Mouse (Mus musculus) midbrain, embryonic 14.5 days (tissue): Measurements from ENCODE around the gene Ano9. TPM values are rescaled to one million over a fixed set of nuclear protein-coding genes. Genes with fewer than 3 reads are reported as not detected.

Experiments
- ATAC-seq: fragments of 200-750 bp; cut with Nextera tagmentation; 2 replicates; pipeline ENCODE4 v1.8.0; 2017; ENCODE audit warnings: moderate number of reproducible peaks, moderate library complexity; ENCODE audit not compliant: low FRiP score, low TSS enrichment
- DNase-seq: peaks from one replicate; pipeline ENCODE4 v3.0.0-alpha.2; 2015
- H3K27ac ChIP-seq: fragments of 300-500 bp; sonication (generic); replicated peaks from 2 replicates; pipeline ENCODE4 v1.5.1; 2014; ENCODE audit warnings: mild to moderate bottlenecking, low read depth, low read length, moderate library complexity
- H3K27me3 ChIP-seq: fragments of 300-500 bp; sonication (generic); 2 replicates; pipeline ENCODE4 v1.6.1; 2014; ENCODE audit warnings: low read length, control low read depth, mixed read lengths; ENCODE audit not compliant: control insufficient read depth, insufficient read depth
- H3K36me3 ChIP-seq: fragments of 300-500 bp; sonication (generic); 2 replicates; pipeline ENCODE4 v1.6.1; 2014; ENCODE audit warnings: low read length, control low read depth; ENCODE audit not compliant: control insufficient read depth, insufficient read depth
- H3K4me1 ChIP-seq: fragments of 300-500 bp; sonication (generic); 2 replicates; pipeline ENCODE4 v1.6.1; 2014; ENCODE audit warnings: mild to moderate bottlenecking, antibody characterized with exemption, low read length, control low read depth; ENCODE audit not compliant: control insufficient read depth, insufficient read depth
- H3K4me2 ChIP-seq: fragments of 300-500 bp; sonication (generic); 2 replicates; pipeline ENCODE4 v1.6.1; 2014; ENCODE audit warnings: mild to moderate bottlenecking, low read length, moderate library complexity
- H3K4me3 ChIP-seq: fragments of 300-500 bp; sonication (generic); replicated peaks from 2 replicates; pipeline ENCODE4 v1.5.1; 2014; ENCODE audit warnings: low read depth, low read length
- H3K9ac ChIP-seq: fragments of 300-500 bp; sonication (generic); replicated peaks from 2 replicates; pipeline ENCODE4 v1.6.1; 2014; ENCODE audit warnings: mild to moderate bottlenecking, low read length, moderate library complexity
- H3K9me3 ChIP-seq: fragments of 300-500 bp; sonication (generic); 2 replicates; pipeline ENCODE4 v1.6.1; 2016; ENCODE audit warnings: low read length, control low read depth, mixed read lengths; ENCODE audit not compliant: control insufficient read depth
- WGBS: fragments of 180-500 bp; shearing (Covaris S2); extraction: QIAGEN DNeasy Blood & Tissue Kit; methylation state at CpG from one replicate; pipeline ENCODE4 v1.1.7; 2014; 5-methylcytosine and 5-hydroxymethylcytosine counted together
- polyA plus RNA-seq: library from polyadenylated mRNA; unstranded; fragments of >200 nt; fragmentation: Nextera tagmentation; extraction: Ambion mirVana; gene quantifications from 2 replicates; pipeline ENCODE4 v1.2.1, GENCODE M21; 2014

Gene Ano9
- polyA plus RNA-seq, 1 experiment from 2014 or later = 0.14 TPM

GRCm38 (mm10) chr7:141143861-141144260, 26.3 kb upstream of the Ano9 start:
- WGBS = 85% methylated on average over 2 of the region's 2 CpGs
- Histone ChIP-seq H3K27ac (no peak overlapping the region), H3K4me3 (no peak overlapping the region), H3K27me3 (no peaks in the 10 kb centered on the region), H3K4me1 (no peaks in the 10 kb centered on the region), H3K4me2 (no peak overlapping the region), H3K9me3 (no peaks in the 10 kb centered on the region), H3K9ac (no peak overlapping the region), H3K36me3 (peaks cover 32% of the 10 kb centered on the region)
- no peak for DNase-seq
- ATAC-seq = no peak

- H3K27ac ChIP-seq = no peak overlapping the region
- no peaks in the 10 kb centered on the region for H3K4me1 ChIP-seq
- H3K27me3 ChIP-seq = no peaks in the 10 kb centered on the region
- no peak overlapping the region for H3K4me2 ChIP-seq
- no peak for ATAC-seq
- DNase-seq = no peak
- no peak overlapping the region for H3K9ac ChIP-seq
- 54% methylated on average over 5 of the region's 5 CpGs for WGBS
- H3K9me3 ChIP-seq = no peaks in the 10 kb centered on the region
- H3K36me3 ChIP-seq = peaks cover 40% of the 10 kb centered on the region
- no peak overlapping the region for H3K4me3 ChIP-seq
Observed at GRCm38 (mm10) chr7:141143112-141143511, 25.5 kb upstream of the Ano9 start.

GRCm38 (mm10) chr7:141141326-141141725, 23.7 kb upstream of the Ano9 start:
- Histone ChIP-seq H3K27me3 (no peaks in the 10 kb centered on the region), H3K9ac (no peak overlapping the region), H3K27ac (no peak overlapping the region), H3K9me3 (no peaks in the 10 kb centered on the region), H3K4me3 (no peak overlapping the region), H3K36me3 (peaks cover 44% of the 10 kb centered on the region), H3K4me1 (no peaks in the 10 kb centered on the region), H3K4me2 (no peak overlapping the region)
- WGBS = 97% methylated on average over 4 of the region's 4 CpGs
- DNase-seq = no peak
- ATAC-seq = no peak

GRCm38 (mm10) chr7:141131904-141132755, 14.5 kb upstream of the Ano9 start:
- Histone ChIP-seq H3K36me3 (peaks cover 25% of the 10 kb centered on the region), H3K4me3 (peak overlapping the region; percentile 79), H3K9ac (peak overlapping the region; percentile 88), H3K9me3 (no peaks in the 10 kb centered on the region), H3K4me2 (peak overlapping the region; percentile 75), H3K27me3 (no peaks in the 10 kb centered on the region), H3K27ac (no peak overlapping the region), H3K4me1 (peaks cover 9% of the 10 kb centered on the region)
- ATAC-seq = no peak
- WGBS = 60% methylated on average over 12 of the region's 12 CpGs
- DNase-seq = no peak

GRCm38 (mm10) chr7:141131024-141131820, 13.6 kb upstream of the Ano9 start:
- peak overlapping the region; percentile 79 for H3K4me3 ChIP-seq
- H3K27me3 ChIP-seq = no peaks in the 10 kb centered on the region
- H3K9me3 ChIP-seq = no peaks in the 10 kb centered on the region
- peaks cover 9% of the 10 kb centered on the region for H3K4me1 ChIP-seq
- ATAC-seq (peak; percentile 98), DNase-seq (peak; percentile 98)
- H3K9ac ChIP-seq = peak overlapping the region; percentile 88
- WGBS = under 1% methylated on average over 59 of the region's 59 CpGs
- peaks cover 16% of the 10 kb centered on the region for H3K36me3 ChIP-seq
- H3K4me2 ChIP-seq = peak overlapping the region; percentile 75
- no peak overlapping the region for H3K27ac ChIP-seq

- Histone ChIP-seq H3K9me3 (no peaks in the 10 kb centered on the region), H3K36me3 (no peaks in the 10 kb centered on the region), H3K4me2 (peak overlapping the region; percentile 73), H3K27ac (peak overlapping the region; percentile 79), H3K27me3 (no peaks in the 10 kb centered on the region), H3K4me1 (no peaks in the 10 kb centered on the region), H3K9ac (peak overlapping the region; percentile 65), H3K4me3 (peak overlapping the region; percentile 60)
- DNase-seq = no peak
- WGBS = 3% methylated on average over 15 of the region's 15 CpGs
- no peak; the same call in 1 of the 2 replicates for ATAC-seq
Observed at GRCm38 (mm10) chr7:141123517-141123856, 5.9 kb upstream of the Ano9 start.

GRCm38 (mm10) chr7:141122689-141123516, 5.3 kb upstream of the Ano9 start:
- WGBS = 3% methylated on average over 29 of the region's 29 CpGs
- peak overlapping the region; percentile 65 for H3K9ac ChIP-seq

GRCm38 (mm10) chr7:141122245-141122644, 4.6 kb upstream of the Ano9 start, which contains the start of gene Ptdss2:
Gene Ptdss2 (plus strand): TSS chr7:141122382.
- DNase-seq (peak; percentile 7), ATAC-seq (no peak)
- Histone ChIP-seq H3K36me3 (no peaks in the 10 kb centered on the region), H3K4me2 (peak within 1 kb of the TSS; percentile 73), H3K27me3 (no peaks in the 10 kb centered on the region), H3K4me1 (no peaks in the 10 kb centered on the region), H3K9ac (peak within 1 kb of the TSS; percentile 65), H3K27ac (peak within 1 kb of the TSS; percentile 79), H3K4me3 (peak within 1 kb of the TSS; percentile 60), H3K9me3 (no peaks in the 10 kb centered on the region)
- 55% methylated on average over 14 of the region's 14 CpGs for WGBS

More at GRCm38 (mm10) chr7:141122689-141123516, 5.3 kb upstream of the Ano9 start:
- no peaks in the 10 kb centered on the region for H3K4me1 ChIP-seq
- H3K36me3 ChIP-seq = no peaks in the 10 kb centered on the region
- peak overlapping the region; percentile 60 for H3K4me3 ChIP-seq
- H3K27ac ChIP-seq = peak overlapping the region; percentile 79
- H3K27me3 ChIP-seq = no peaks in the 10 kb centered on the region
- H3K4me2 ChIP-seq = peak overlapping the region; percentile 73
- ATAC-seq = peak; percentile 94
- DNase-seq = peak; percentile 92
- H3K9me3 ChIP-seq = no peaks in the 10 kb centered on the region
